Mouse (Mus musculus) forebrain, embryonic 16.5 days (tissue): ENCODE data around the gene Rab5a. TPM values are rescaled to one million over a fixed set of nuclear protein-coding genes. Genes with fewer than 3 reads are reported as not detected.

ENCODE experiments used
- ATAC-seq: fragments of 200-750 bp; cut with Nextera tagmentation; 2 replicates; pipeline ENCODE4 v1.8.0; 2017; ENCODE audit warnings: mild to moderate bottlenecking, moderate library complexity
- H3K27ac ChIP-seq: fragments of 300-500 bp; sonication (generic); 2 replicates; pipeline ENCODE4 v1.5.1; 2014; ENCODE audit warnings: low read length, control low read depth
- H3K27me3 ChIP-seq: fragments of 300-500 bp; sonication (generic); replicated peaks from 2 replicates; pipeline ENCODE4 v1.6.1; 2014; ENCODE audit warnings: low read length; ENCODE audit not compliant: control insufficient read depth, insufficient read depth
- H3K36me3 ChIP-seq: fragments of 300-500 bp; sonication (generic); 2 replicates; pipeline ENCODE4 v1.6.1; 2014; ENCODE audit not compliant: control insufficient read depth, insufficient read depth
- H3K4me1 ChIP-seq: fragments of 300-500 bp; sonication (generic); replicated peaks from 2 replicates; pipeline ENCODE4 v1.6.1; 2014; ENCODE audit warnings: low read length; ENCODE audit not compliant: control insufficient read depth, insufficient read depth
- H3K4me2 ChIP-seq: fragments of 300-500 bp; sonication (generic); 2 replicates; pipeline ENCODE4 v1.6.1; 2014; ENCODE audit warnings: mild to moderate bottlenecking, low read length, control low read depth
- H3K4me3 ChIP-seq: fragments of 300-500 bp; sonication (generic); replicated peaks from 2 replicates; pipeline ENCODE4 v1.5.1; 2014; ENCODE audit warnings: mild to moderate bottlenecking, low read length, control low read depth
- H3K9ac ChIP-seq: fragments of 300-500 bp; sonication (generic); replicated peaks from 2 replicates; pipeline ENCODE4 v1.6.1; 2014; ENCODE audit warnings: low read depth, low read length, control low read depth
- H3K9me3 ChIP-seq: fragments of 300-500 bp; sonication (generic); 2 replicates; pipeline ENCODE4 v1.6.1; 2016; ENCODE audit warnings: low read length; ENCODE audit not compliant: control insufficient read depth
- WGBS: fragments of 180-500 bp; shearing (Covaris S2); extraction: QIAGEN DNeasy Blood & Tissue Kit; methylation state at CpG from one replicate; pipeline ENCODE4 v1.1.7; 2014; 5-methylcytosine and 5-hydroxymethylcytosine counted together
- polyA plus RNA-seq: library from polyadenylated mRNA; unstranded; fragments of >200 nt; fragmentation: Nextera tagmentation; extraction: Ambion mirVana; gene quantifications from 2 replicates; pipeline ENCODE4 v1.2.1, GENCODE M21; 2015

The Rab5a gene
- polyA plus RNA-seq, result 103 and 109 TPM in 2 replicates

- under 1% methylated on average over 77 of the region's 82 CpGs for WGBS
- Histone ChIP-seq H3K27ac (peak within 1 kb of the TSS; percentile 100), H3K9ac (peak within 1 kb of the TSS; percentile 96), H3K27me3 (no peaks in the 10 kb centered on the region), H3K4me2 (peak within 1 kb of the TSS; percentile 92), H3K4me3 (peak within 1 kb of the TSS; percentile 91), H3K4me1 (peaks cover 25% of the 10 kb centered on the region), H3K9me3 (no peaks in the 10 kb centered on the region), H3K36me3 (no peaks in the 10 kb centered on the region; the same call in 1 of the 2 replicates)
- ATAC-seq, result peak; percentile 97
Measured at GRCm38 (mm10) chr17:53478858-53479603, at the start of gene Rab5a. Gene Rab5a (plus strand): TSS chr17:53479234.

GRCm38 (mm10) chr17:53456152-53456551, 22.9 kb upstream of the Rab5a start:
- 88% methylated on average over 2 of the region's 2 CpGs for WGBS
- H3K4me3 ChIP-seq, result no peak overlapping the region
- H3K9me3 ChIP-seq, result 0 out of 2 replicates have a peak, but pooled peaks cover 2% of the 10 kb centered on the region
- H3K4me2 ChIP-seq, result no peak overlapping the region
- no peak for ATAC-seq
- H3K9ac ChIP-seq, result no peak overlapping the region
- H3K27me3 ChIP-seq, result no peaks in the 10 kb centered on the region
- no peaks in the 10 kb centered on the region for H3K36me3 ChIP-seq
- H3K4me1 ChIP-seq, result no peaks in the 10 kb centered on the region
- no peak overlapping the region for H3K27ac ChIP-seq

- H3K9ac ChIP-seq, result no peak overlapping the region
- no peak overlapping the region for H3K4me3 ChIP-seq
- 0 out of 2 replicates have a peak, but pooled peaks cover 2% of the 10 kb centered on the region for H3K9me3 ChIP-seq
- no peaks in the 10 kb centered on the region for H3K27me3 ChIP-seq
- no peaks in the 10 kb centered on the region for H3K4me1 ChIP-seq
- H3K4me2 ChIP-seq, result no peak overlapping the region
- no peak overlapping the region for H3K27ac ChIP-seq
- no peak for ATAC-seq
- H3K36me3 ChIP-seq, result no peaks in the 10 kb centered on the region
- 72% methylated on average over 1 of the region's 1 CpGs for WGBS
Measured at GRCm38 (mm10) chr17:53456742-53457141, 22.3 kb upstream of the Rab5a start.

GRCm38 (mm10) chr17:53462603-53463495, 16.2 kb upstream of the Rab5a start, which contains the start of gene Efhb:
Gene Efhb (minus strand): TSS chr17:53463321.
- Histone ChIP-seq H3K36me3 (no peaks in the 10 kb centered on the region), H3K9me3 (no peaks in the 10 kb centered on the region), H3K27me3 (no peaks in the 10 kb centered on the region), H3K9ac (peak within 1 kb of the TSS; percentile 33; the same call in 1 of the 2 replicates), H3K27ac (no peak within 1 kb of the TSS), H3K4me1 (peaks cover 8% of the 10 kb centered on the region; the same call in 1 of the 2 replicates), H3K4me2 (peak within 1 kb of the TSS; percentile 59), H3K4me3 (peak within 1 kb of the TSS; percentile 40)
- 19% methylated on average over 26 of the region's 26 CpGs for WGBS
- ATAC-seq, result peak; percentile 97

- H3K27ac ChIP-seq, result no peak overlapping the region
- peaks cover 8% of the 10 kb centered on the region; the same call in 1 of the 2 replicates for H3K4me1 ChIP-seq
- no peaks in the 10 kb centered on the region for H3K9me3 ChIP-seq
- ATAC-seq, result no peak
- H3K4me2 ChIP-seq, result peak overlapping the region; percentile 59
- peak overlapping the region; percentile 33; the same call in 1 of the 2 replicates for H3K9ac ChIP-seq
- H3K36me3 ChIP-seq, result no peaks in the 10 kb centered on the region
- WGBS, result 14% methylated on average over 6 of the region's 9 CpGs
- H3K27me3 ChIP-seq, result no peaks in the 10 kb centered on the region
- H3K4me3 ChIP-seq, result peak overlapping the region; percentile 40
Measured at GRCm38 (mm10) chr17:53463496-53463840, 15.6 kb upstream of the Rab5a start.

- WGBS, result 56% methylated on average over 4 of the region's 4 CpGs
- peaks cover 8% of the 10 kb centered on the region; the same call in 1 of the 2 replicates for H3K4me1 ChIP-seq
- H3K9me3 ChIP-seq, result no peaks in the 10 kb centered on the region
- no peak overlapping the region for H3K4me3 ChIP-seq
- no peaks in the 10 kb centered on the region for H3K27me3 ChIP-seq
- no peak for ATAC-seq
- H3K36me3 ChIP-seq, result no peaks in the 10 kb centered on the region
- H3K27ac ChIP-seq, result no peak overlapping the region
- H3K9ac ChIP-seq, result no peak overlapping the region
- H3K4me2 ChIP-seq, result no peak overlapping the region
Measured at GRCm38 (mm10) chr17:53465569-53465968, 13.5 kb upstream of the Rab5a start.

- H3K4me1 ChIP-seq, result no peaks in the 10 kb centered on the region
- H3K4me3 ChIP-seq, result no peak overlapping the region
- H3K27ac ChIP-seq, result no peak overlapping the region
- no peak overlapping the region for H3K4me2 ChIP-seq
- H3K27me3 ChIP-seq, result no peaks in the 10 kb centered on the region
- ATAC-seq, result no peak
- no peaks in the 10 kb centered on the region for H3K36me3 ChIP-seq
- no peak overlapping the region for H3K9ac ChIP-seq
- no peaks in the 10 kb centered on the region for H3K9me3 ChIP-seq
Measured at GRCm38 (mm10) chr17:53468697-53469096, 10.3 kb upstream of the Rab5a start.

GRCm38 (mm10) chr17:53478066-53478857, 772 bp upstream of the Rab5a start:
- Histone ChIP-seq H3K27ac (peak overlapping the region; percentile 100), H3K9ac (peak overlapping the region; percentile 96), H3K9me3 (no peaks in the 10 kb centered on the region), H3K36me3 (no peaks in the 10 kb centered on the region), H3K27me3 (no peaks in the 10 kb centered on the region), H3K4me2 (peak overlapping the region; percentile 70), H3K4me1 (peaks cover 25% of the 10 kb centered on the region), H3K4me3 (peak overlapping the region; percentile 91)
- WGBS, result 7% methylated on average over 15 of the region's 15 CpGs
- no peak for ATAC-seq
